Mouse (Mus musculus) lung, adult 2 months (tissue): ENCODE measurements around the gene Map6.

Experiments used
- CTCF ChIP-seq: fragments of 200-500 bp; IDR thresholded peaks from 2 replicates; pipeline ENCODE4 v1.5.1; 2011; ENCODE audit warnings: mild to moderate bottlenecking, low read length, control low read depth; ENCODE audit not compliant: insufficient read depth
- POLR2A ChIP-seq: fragments of 200-500 bp; IDR thresholded peaks from 2 replicates; pipeline ENCODE4 v1.6.1; 2011; ENCODE audit warnings: low read depth, mild to moderate bottlenecking, control low read depth, low read length, borderline replicate concordance; ENCODE audit errors: extremely low read depth

GRCm38 (mm10) chr7:99300650-99301175 lies 33.5 kb downstream of the Map6 start:
- no peak for TF ChIP-seq CTCF
- TF ChIP-seq POLR2A: no peak
